Mouse (Mus musculus): ENCODE data around the gene Trim42. TPM values are rescaled to one million over a fixed set of nuclear protein-coding genes. Genes with fewer than 3 reads are reported as not detected.

The Trim42 gene
- total RNA-seq (2021), result not detected
- long read RNA-seq, experiment 1, result 0 reads
- long read RNA-seq, experiment 2, result 0 reads

GRCm38 (mm10) chr9:97369591-97369990, at the start of gene Trim42:
Gene Trim42 (minus strand): TSS chr9:97369958.
- no peak for DNase-seq

- no peak for DNase-seq
Measured at GRCm38 (mm10) chr9:97414876-97415668, 45.3 kb upstream of the Trim42 start.

GRCm38 (mm10) chr9:97408142-97408541, 38.4 kb upstream of the Trim42 start:
- DNase-seq, result no peak

- no peak for DNase-seq
Measured at GRCm38 (mm10) chr9:97356441-97356840, 13.3 kb downstream of the Trim42 start.

- no peak for DNase-seq
Measured at GRCm38 (mm10) chr9:97344767-97345297, 24.9 kb downstream of the Trim42 start.

DNA sequence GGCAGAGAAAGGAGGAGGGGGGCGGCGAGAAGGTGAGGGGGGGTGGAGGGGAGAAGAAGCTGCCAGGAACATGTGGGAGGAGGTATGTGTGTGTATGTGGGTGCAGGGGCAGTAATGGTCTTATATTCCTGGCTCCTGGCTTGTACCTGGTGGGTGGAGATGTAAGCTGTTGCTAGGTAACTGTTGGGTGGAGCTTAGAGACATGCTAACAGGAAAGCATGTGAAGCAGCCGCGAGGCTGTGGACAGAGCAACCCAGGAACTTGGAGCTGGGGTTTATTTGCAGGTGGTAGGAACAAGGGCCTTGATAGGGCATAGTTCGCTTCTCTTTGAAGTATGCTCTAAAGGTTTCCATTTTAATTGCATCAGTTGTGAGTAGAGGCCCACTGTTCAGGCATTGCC, 28.0 kb downstream of the Trim42 start:
- no peak for DNase-seq

DNA sequence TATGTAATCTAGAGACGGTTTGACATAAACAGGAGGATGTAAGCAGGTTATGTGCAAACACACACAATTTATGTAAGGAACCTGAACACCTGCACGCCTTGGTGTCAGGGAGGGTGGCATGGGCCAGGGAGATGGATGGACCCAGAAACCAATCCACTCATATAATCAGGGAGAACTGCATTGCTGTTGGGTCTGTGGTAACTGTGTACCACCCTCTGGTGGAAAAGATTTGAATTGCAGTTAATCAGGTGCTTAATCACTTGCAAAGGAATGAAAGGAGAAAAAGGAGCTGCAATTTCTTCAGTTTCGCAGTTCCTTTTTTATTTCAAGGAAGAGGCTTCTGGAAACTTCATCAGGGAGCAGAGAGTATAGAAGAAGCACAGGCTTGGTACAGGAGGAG, 46.9 kb downstream of the Trim42 start:
- peak in 1 of 2 experiments; percentile 15 for DNase-seq

- no peak for DNase-seq
Measured at GRCm38 (mm10) chr9:97322120-97322519, 47.6 kb downstream of the Trim42 start.

- peak; percentile 32 to 44 for DNase-seq
Measured at GRCm38 (mm10) chr9:97315421-97316055, 54.2 kb downstream of the Trim42 start.

DNA sequence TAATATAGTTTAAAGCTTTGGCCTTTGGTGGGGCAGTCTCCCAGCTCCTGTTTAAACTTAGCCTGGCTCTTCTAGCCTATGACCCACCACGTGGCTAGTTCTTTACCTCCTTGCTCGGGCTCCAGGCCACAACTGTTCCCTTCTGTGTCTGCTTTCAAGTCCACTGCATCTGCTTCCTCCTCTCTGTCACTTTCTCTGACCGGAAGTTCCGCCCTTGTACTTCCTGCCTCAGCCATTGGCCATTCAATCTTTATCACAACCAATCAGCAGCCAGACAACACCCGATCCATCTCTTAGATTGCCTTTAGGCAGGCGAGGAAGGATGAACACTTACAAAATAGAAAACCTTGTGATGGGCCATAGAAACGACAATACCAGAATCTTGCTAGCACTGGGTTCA, 58.1 kb downstream of the Trim42 start:
- no peak for DNase-seq

GRCm38 (mm10) chr9:97309509-97310053, 60.2 kb downstream of the Trim42 start:
- DNase-seq, result no peak

- DNase-seq, result no peak
Measured at GRCm38 (mm10) chr9:97307705-97308485, 61.9 kb downstream of the Trim42 start.

All from adrenal gland, postnatal 36 days (tissue).